Mouse (Mus musculus) lung, embryonic 15.5 days (tissue): Measurements from ENCODE around the gene Prrt1. TPM values are rescaled to one million over a fixed set of nuclear protein-coding genes. Genes with fewer than 3 reads are reported as not detected.

Experiments
- ATAC-seq: fragments of 200-750 bp; cut with Nextera tagmentation; 2 replicates; pipeline ENCODE4 v1.8.0; 2017; ENCODE audit warnings: moderate number of reproducible peaks, borderline replicate concordance; ENCODE audit not compliant: low FRiP score, low TSS enrichment; ENCODE audit errors: extremely low read depth
- H3K27ac ChIP-seq: fragments of 300-500 bp; sonication (generic); 2 replicates; pipeline ENCODE4 v1.5.1; 2015; ENCODE audit warnings: moderate library complexity, mild to moderate bottlenecking, inconsistent platforms
- H3K27me3 ChIP-seq: fragments of 300-500 bp; sonication (generic); 2 replicates; pipeline ENCODE4 v1.6.1; 2015; ENCODE audit warnings: inconsistent platforms
- H3K36me3 ChIP-seq: fragments of 300-500 bp; sonication (generic); 2 replicates; pipeline ENCODE4 v1.6.1; 2015; ENCODE audit warnings: inconsistent platforms
- H3K4me1 ChIP-seq: fragments of 300-500 bp; sonication (generic); 2 replicates; pipeline ENCODE4 v1.6.1; 2015; ENCODE audit warnings: inconsistent platforms
- H3K4me2 ChIP-seq: fragments of 300-500 bp; sonication (generic); 2 replicates; pipeline ENCODE4 v1.6.1; 2015; ENCODE audit warnings: inconsistent platforms, mild to moderate bottlenecking, moderate library complexity
- H3K4me3 ChIP-seq: fragments of 300-500 bp; sonication (generic); 2 replicates; pipeline ENCODE4 v1.5.1; 2015; ENCODE audit warnings: mild to moderate bottlenecking, inconsistent platforms
- H3K9ac ChIP-seq: fragments of 300-500 bp; sonication (generic); 2 replicates; pipeline ENCODE4 v1.6.1; 2015; ENCODE audit warnings: inconsistent platforms
- H3K9me3 ChIP-seq: fragments of 300-500 bp; sonication (generic); 2 replicates; pipeline ENCODE4 v1.6.1; 2016; ENCODE audit warnings: inconsistent platforms
- WGBS: fragments of 180-500 bp; shearing (Covaris S2); methylation state at CpG from one replicate; pipeline ENCODE4 v1.1.7; 2015; 5-methylcytosine and 5-hydroxymethylcytosine counted together
- polyA plus RNA-seq: library from polyadenylated mRNA; unstranded; fragments of >200 nt; fragmentation: Nextera tagmentation; extraction: Ambion mirVana; gene quantifications from 2 replicates; pipeline ENCODE4 v1.2.1, GENCODE M21; 2015

Gene Prrt1
- 0.16 and 0.46 TPM in 2 replicates for polyA plus RNA-seq

GRCm38 (mm10) chr17:34629221-34629751 is at the start of gene Prrt1:
Prrt1 (plus strand) TSS chr17:34629533.
- Histone ChIP-seq H3K27ac (no peak within 1 kb of the TSS), H3K27me3 (peaks cover 57% of the 10 kb centered on the region), H3K9me3 (no peaks in the 10 kb centered on the region), H3K9ac (no peak within 1 kb of the TSS), H3K4me3 (peak within 1 kb of the TSS; percentile 69), H3K36me3 (no peaks in the 10 kb centered on the region), H3K4me1 (peaks cover 49% of the 10 kb centered on the region), H3K4me2 (peak within 1 kb of the TSS; percentile 82)
- no peak for ATAC-seq
- 0% methylated on average over 16 of the region's 16 CpGs for WGBS

- no peak overlapping the region for H3K9ac ChIP-seq
- H3K4me3 ChIP-seq = no peak overlapping the region
- no peak for ATAC-seq
- no peaks in the 10 kb centered on the region for H3K9me3 ChIP-seq
- peaks cover 12% of the 10 kb centered on the region for H3K4me1 ChIP-seq
- no peaks in the 10 kb centered on the region for H3K27me3 ChIP-seq
- no peaks in the 10 kb centered on the region for H3K36me3 ChIP-seq
- H3K4me2 ChIP-seq = no peak overlapping the region
- WGBS = 73% methylated on average over 12 of the region's 12 CpGs
- no peak overlapping the region for H3K27ac ChIP-seq
These were observed 46.8 kb upstream of the Prrt1 start for GRCm38 (mm10) chr17:34582528-34582927.

- no peak overlapping the region for H3K4me3 ChIP-seq
These were observed 45.9 kb upstream of the Prrt1 start for GRCm38 (mm10) chr17:34583397-34583796.

GRCm38 (mm10) chr17:34583819-34584218 is 45.5 kb upstream of the Prrt1 start:
- Histone ChIP-seq H3K4me1 (peaks cover 23% of the 10 kb centered on the region), H3K4me3 (no peak overlapping the region), H3K36me3 (no peaks in the 10 kb centered on the region), H3K27me3 (no peaks in the 10 kb centered on the region), H3K9ac (no peak overlapping the region), H3K4me2 (no peak overlapping the region), H3K9me3 (no peaks in the 10 kb centered on the region), H3K27ac (no peak overlapping the region)
- WGBS = 91% methylated on average over 8 of the region's 8 CpGs
- no peak for ATAC-seq

More at GRCm38 (mm10) chr17:34583397-34583796, 45.9 kb upstream of the Prrt1 start:
- no peak overlapping the region for H3K27ac ChIP-seq
- no peak overlapping the region for H3K9ac ChIP-seq
- no peaks in the 10 kb centered on the region for H3K27me3 ChIP-seq
- no peak overlapping the region for H3K4me2 ChIP-seq
- peaks cover 19% of the 10 kb centered on the region for H3K4me1 ChIP-seq
- H3K9me3 ChIP-seq = no peaks in the 10 kb centered on the region
- no peaks in the 10 kb centered on the region for H3K36me3 ChIP-seq
- WGBS = 53% methylated on average over 7 of the region's 7 CpGs
- ATAC-seq = no peak

- H3K9ac ChIP-seq = no peak overlapping the region
- no peak for ATAC-seq
- 91% methylated on average over 8 of the region's 8 CpGs for WGBS
- H3K27me3 ChIP-seq = no peaks in the 10 kb centered on the region
- H3K4me1 ChIP-seq = peaks cover 36% of the 10 kb centered on the region
- no peaks in the 10 kb centered on the region for H3K36me3 ChIP-seq
- no peak overlapping the region for H3K27ac ChIP-seq
- H3K4me3 ChIP-seq = no peak overlapping the region
- no peak overlapping the region for H3K4me2 ChIP-seq
- H3K9me3 ChIP-seq = no peaks in the 10 kb centered on the region
These were observed 44.2 kb upstream of the Prrt1 start for GRCm38 (mm10) chr17:34585121-34585520.

GRCm38 (mm10) chr17:34585877-34586771 is 43.2 kb upstream of the Prrt1 start:
- peak overlapping the region; percentile 98 for H3K9ac ChIP-seq
- peak overlapping the region; percentile 99 for H3K27ac ChIP-seq
- H3K27me3 ChIP-seq = no peaks in the 10 kb centered on the region
- peak overlapping the region; percentile 83 for H3K4me3 ChIP-seq
- peaks cover 46% of the 10 kb centered on the region for H3K4me1 ChIP-seq
- no peaks in the 10 kb centered on the region for H3K9me3 ChIP-seq
- no peaks in the 10 kb centered on the region for H3K36me3 ChIP-seq
- no peak for ATAC-seq
- 24% methylated on average over 32 of the region's 32 CpGs for WGBS
- H3K4me2 ChIP-seq = peak overlapping the region; percentile 96

GRCm38 (mm10) chr17:34586796-34587422 is 42.4 kb upstream of the Prrt1 start:
- 2% methylated on average over 38 of the region's 38 CpGs for WGBS
- Histone ChIP-seq H3K4me3 (peak overlapping the region; percentile 83), H3K9ac (peak overlapping the region; percentile 98), H3K27ac (peak overlapping the region; percentile 99), H3K36me3 (no peaks in the 10 kb centered on the region), H3K9me3 (no peaks in the 10 kb centered on the region), H3K27me3 (no peaks in the 10 kb centered on the region), H3K4me2 (peak overlapping the region; percentile 96), H3K4me1 (peaks cover 51% of the 10 kb centered on the region)
- ATAC-seq = peak; percentile 82

GRCm38 (mm10) chr17:34587423-34587811 is 41.9 kb upstream of the Prrt1 start:
- Histone ChIP-seq H3K4me1 (peaks cover 51% of the 10 kb centered on the region), H3K9ac (peak overlapping the region; percentile 98), H3K4me2 (peak overlapping the region; percentile 96), H3K4me3 (peak overlapping the region; percentile 83), H3K36me3 (no peaks in the 10 kb centered on the region), H3K27me3 (no peaks in the 10 kb centered on the region), H3K27ac (peak overlapping the region; percentile 99), H3K9me3 (no peaks in the 10 kb centered on the region)
- under 1% methylated on average over 48 of the region's 50 CpGs for WGBS
- ATAC-seq = peak; percentile 84

GRCm38 (mm10) chr17:34587814-34588213 is 41.5 kb upstream of the Prrt1 start:
- Histone ChIP-seq H3K27me3 (no peaks in the 10 kb centered on the region), H3K4me1 (peaks cover 51% of the 10 kb centered on the region), H3K4me2 (peak overlapping the region; percentile 96), H3K36me3 (no peaks in the 10 kb centered on the region), H3K9ac (peak overlapping the region; percentile 98), H3K4me3 (peak overlapping the region; percentile 83), H3K9me3 (no peaks in the 10 kb centered on the region), H3K27ac (peak overlapping the region; percentile 99)
- ATAC-seq = no peak
- 2% methylated on average over 19 of the region's 19 CpGs for WGBS

GRCm38 (mm10) chr17:34588767-34589166 is 40.6 kb upstream of the Prrt1 start:
- no peaks in the 10 kb centered on the region for H3K27me3 ChIP-seq
- no peaks in the 10 kb centered on the region for H3K9me3 ChIP-seq
- no peaks in the 10 kb centered on the region for H3K36me3 ChIP-seq
- peak overlapping the region; percentile 96 for H3K4me2 ChIP-seq
- 69% methylated on average over 3 of the region's 3 CpGs for WGBS
- 0 out of 2 replicates have a peak overlapping the region, but pooled peaks have one; percentile 98 for H3K9ac ChIP-seq
- no peak overlapping the region for H3K27ac ChIP-seq
- no peak for ATAC-seq
- H3K4me1 ChIP-seq = peaks cover 58% of the 10 kb centered on the region
- no peak overlapping the region; the same call in 1 of the 2 replicates for H3K4me3 ChIP-seq

GRCm38 (mm10) chr17:34589206-34589605 is 40.1 kb upstream of the Prrt1 start:
- WGBS = 37% methylated on average over 7 of the region's 7 CpGs
- peaks cover 62% of the 10 kb centered on the region for H3K4me1 ChIP-seq
- H3K9me3 ChIP-seq = no peaks in the 10 kb centered on the region
- peak overlapping the region; percentile 96 for H3K4me2 ChIP-seq
- no peaks in the 10 kb centered on the region for H3K27me3 ChIP-seq
- peak overlapping the region; percentile 19 for H3K4me3 ChIP-seq
- H3K36me3 ChIP-seq = 0 out of 2 replicates have a peak, but pooled peaks cover 2% of the 10 kb centered on the region
- no peak overlapping the region for H3K9ac ChIP-seq
- H3K27ac ChIP-seq = peak overlapping the region; percentile 96
- no peak for ATAC-seq
